Mouse (Mus musculus) v-Abl transformed pro-B cells (cell line): ENCODE measurements around the gene Nkpd1.

Experiments used
- in situ Hi-C, 2 experiments: fragments of 400-800 bp; cut with MboI; formaldehyde crosslinking; loops; one replicate each; pipeline ENCODE4 v1.15.1; 2025; ENCODE audit not compliant: unreplicated experiment in 2 of 2

The Nkpd1 gene

DNA sequence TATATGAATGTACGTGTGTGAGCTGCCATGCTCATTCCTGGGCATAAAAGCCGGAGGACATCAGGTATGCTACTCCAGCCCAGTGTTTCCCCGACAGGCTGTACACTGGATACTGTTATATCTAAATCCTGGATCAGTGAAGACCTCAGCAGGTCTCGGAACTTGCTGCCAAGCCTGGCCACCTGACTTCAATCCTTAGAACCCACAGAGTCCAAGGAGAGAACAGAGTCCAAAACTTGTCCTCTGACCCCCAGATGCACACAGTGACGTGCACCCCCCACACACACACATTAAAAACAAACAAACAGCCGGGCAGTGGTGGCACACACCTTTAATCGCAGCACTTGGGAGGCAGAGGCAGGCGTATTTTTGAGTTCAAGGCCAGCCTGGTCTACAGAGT, 49.8 kb downstream of the Nkpd1 start:
- in situ Hi-C loops: no loop called here

DNA sequence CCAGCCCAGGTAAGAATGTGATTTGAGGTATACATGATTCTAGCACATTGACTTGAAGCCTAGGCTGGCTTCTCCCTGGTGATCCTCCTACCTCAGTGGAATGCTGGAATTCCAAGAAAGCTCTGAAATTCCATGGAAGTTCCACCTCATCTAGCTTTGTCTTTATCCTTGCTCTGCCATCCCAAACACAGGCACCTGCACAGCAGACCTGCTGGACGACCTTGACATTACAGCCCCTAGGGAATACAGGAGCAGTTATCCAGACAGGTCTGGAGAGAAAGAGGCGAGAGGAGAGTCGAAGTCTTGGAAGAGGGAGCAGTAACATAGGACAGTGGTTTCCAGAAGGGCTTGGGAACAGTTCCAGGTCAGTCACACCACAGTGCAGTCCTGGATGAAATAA, 52.0 kb downstream of the Nkpd1 start:
- in situ Hi-C loops: no loop called here

DNA sequence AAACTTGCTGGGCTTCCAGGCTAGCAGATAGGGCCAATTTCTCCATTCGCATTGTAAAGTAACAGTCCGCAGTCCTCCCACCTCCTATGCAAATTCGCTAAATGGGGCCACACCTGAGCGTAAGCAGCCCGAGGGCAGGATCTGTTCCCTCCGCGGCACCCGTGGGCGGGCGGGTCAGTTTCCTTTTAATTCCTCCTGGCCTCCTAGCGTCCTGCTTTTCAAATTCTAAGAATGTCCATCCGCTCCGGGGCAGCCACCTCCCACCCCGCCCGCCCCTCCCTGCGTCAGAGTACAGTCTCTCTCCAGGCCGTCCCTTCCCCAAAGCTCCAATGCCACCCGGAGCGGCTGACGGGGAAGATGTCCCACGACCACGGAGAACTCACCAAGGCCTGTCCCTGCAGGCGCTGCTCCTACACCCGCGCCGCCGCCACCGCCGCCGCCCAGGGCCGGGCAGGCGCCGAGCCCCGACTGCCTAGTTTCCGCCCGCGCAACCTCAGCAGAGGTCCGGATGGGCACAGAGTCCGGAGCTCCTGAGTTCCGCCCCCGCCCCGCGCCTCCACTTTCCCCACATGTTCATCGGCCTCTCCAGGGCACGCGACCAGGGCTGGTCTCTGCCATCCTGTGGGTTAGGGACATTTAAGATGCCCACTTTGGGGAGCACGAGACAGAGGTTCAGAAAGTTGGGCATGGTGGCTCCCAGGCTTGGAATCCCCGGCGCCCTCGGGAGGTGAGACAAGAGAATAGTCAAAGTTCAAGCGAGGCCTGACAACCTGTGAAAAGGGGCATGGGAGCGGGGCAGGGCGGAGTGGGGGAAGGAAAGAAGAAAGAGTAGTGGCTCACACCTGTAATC, 55.5 kb downstream of the Nkpd1 start:
- in situ Hi-C loops: no loop called here

DNA sequence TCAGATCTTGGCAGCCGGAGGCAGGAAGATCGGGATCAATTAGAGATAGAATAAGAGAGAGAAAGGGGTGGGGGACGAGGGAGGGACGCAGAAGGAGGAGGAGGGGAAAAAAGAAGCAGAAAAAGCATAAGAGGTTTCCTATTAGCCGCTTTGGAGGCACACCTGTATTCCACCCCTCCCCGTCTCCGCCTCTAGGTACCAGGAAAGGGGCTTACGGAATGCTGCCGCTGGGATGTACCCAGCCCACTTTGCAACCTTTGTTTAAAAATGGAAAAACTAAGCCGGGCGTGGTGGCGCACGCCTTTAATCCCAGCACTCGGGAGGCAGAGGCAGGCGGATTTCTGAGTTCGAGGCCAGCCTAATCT, 56.1 kb downstream of the Nkpd1 start:
- in situ Hi-C loops: no loop called here
